Mouse (Mus musculus) forebrain, embryonic 16.5 days (tissue): ENCODE data around the gene Rgmb. TPM values are rescaled to one million over a fixed set of nuclear protein-coding genes. Genes with fewer than 3 reads are reported as not detected.

Experiments
- ATAC-seq: fragments of 200-750 bp; cut with Nextera tagmentation; 2 replicates; pipeline ENCODE4 v1.8.0; 2017; ENCODE audit warnings: mild to moderate bottlenecking, moderate library complexity
- H3K27ac ChIP-seq: fragments of 300-500 bp; sonication (generic); 2 replicates; pipeline ENCODE4 v1.5.1; 2014; ENCODE audit warnings: low read length, control low read depth
- H3K27me3 ChIP-seq: fragments of 300-500 bp; sonication (generic); replicated peaks from 2 replicates; pipeline ENCODE4 v1.6.1; 2014; ENCODE audit warnings: low read length; ENCODE audit not compliant: control insufficient read depth, insufficient read depth
- H3K36me3 ChIP-seq: fragments of 300-500 bp; sonication (generic); 2 replicates; pipeline ENCODE4 v1.6.1; 2014; ENCODE audit not compliant: control insufficient read depth, insufficient read depth
- H3K4me1 ChIP-seq: fragments of 300-500 bp; sonication (generic); replicated peaks from 2 replicates; pipeline ENCODE4 v1.6.1; 2014; ENCODE audit warnings: low read length; ENCODE audit not compliant: control insufficient read depth, insufficient read depth
- H3K4me2 ChIP-seq: fragments of 300-500 bp; sonication (generic); 2 replicates; pipeline ENCODE4 v1.6.1; 2014; ENCODE audit warnings: mild to moderate bottlenecking, low read length, control low read depth
- H3K4me3 ChIP-seq: fragments of 300-500 bp; sonication (generic); replicated peaks from 2 replicates; pipeline ENCODE4 v1.5.1; 2014; ENCODE audit warnings: mild to moderate bottlenecking, low read length, control low read depth
- H3K9ac ChIP-seq: fragments of 300-500 bp; sonication (generic); replicated peaks from 2 replicates; pipeline ENCODE4 v1.6.1; 2014; ENCODE audit warnings: low read depth, low read length, control low read depth
- H3K9me3 ChIP-seq: fragments of 300-500 bp; sonication (generic); 2 replicates; pipeline ENCODE4 v1.6.1; 2016; ENCODE audit warnings: low read length; ENCODE audit not compliant: control insufficient read depth
- WGBS: fragments of 180-500 bp; shearing (Covaris S2); extraction: QIAGEN DNeasy Blood & Tissue Kit; methylation state at CpG from one replicate; pipeline ENCODE4 v1.1.7; 2014; 5-methylcytosine and 5-hydroxymethylcytosine counted together
- polyA plus RNA-seq: library from polyadenylated mRNA; unstranded; fragments of >200 nt; fragmentation: Nextera tagmentation; extraction: Ambion mirVana; gene quantifications from 2 replicates; pipeline ENCODE4 v1.2.1, GENCODE M21; 2015

Gene Rgmb
- polyA plus RNA-seq = 43.0 and 48.7 TPM in 2 replicates

GRCm38 (mm10) chr17:15830766-15831644 is at the start of gene Rgmb:
Gene Rgmb (minus strand): TSS chr17:15831039.
- Histone ChIP-seq H3K4me2 (peak within 1 kb of the TSS; percentile 92), H3K9me3 (no peaks in the 10 kb centered on the region), H3K4me3 (peak within 1 kb of the TSS; percentile 74), H3K36me3 (no peaks in the 10 kb centered on the region), H3K4me1 (peaks cover 21% of the 10 kb centered on the region), H3K9ac (peak within 1 kb of the TSS; percentile 79), H3K27ac (peak within 1 kb of the TSS; percentile 86), H3K27me3 (no peaks in the 10 kb centered on the region)
- ATAC-seq = peak; percentile 27
- under 1% methylated on average over 52 of the region's 55 CpGs for WGBS

- 84% methylated on average over 6 of the region's 6 CpGs for whole genome bisulfite sequencing
- Histone ChIP-seq H3K9me3 (no peaks in the 10 kb centered on the region), H3K4me3 (no peak overlapping the region), H3K4me1 (no peaks in the 10 kb centered on the region), H3K4me2 (no peak overlapping the region), H3K36me3 (no peaks in the 10 kb centered on the region), H3K27ac (no peak overlapping the region), H3K9ac (no peak overlapping the region), H3K27me3 (no peaks in the 10 kb centered on the region)
- ATAC-seq = no peak
Observed at GRCm38 (mm10) chr17:15874765-15875164, 43.9 kb upstream of the Rgmb start.

GRCm38 (mm10) chr17:15872093-15872492 is 41.3 kb upstream of the Rgmb start:
- Histone ChIP-seq H3K36me3 (no peaks in the 10 kb centered on the region), H3K27ac (no peak overlapping the region), H3K9me3 (no peaks in the 10 kb centered on the region), H3K4me1 (no peaks in the 10 kb centered on the region), H3K4me2 (no peak overlapping the region), H3K9ac (no peak overlapping the region), H3K4me3 (no peak overlapping the region), H3K27me3 (no peaks in the 10 kb centered on the region)
- ATAC-seq = no peak

GRCm38 (mm10) chr17:15865249-15865648 is 34.4 kb upstream of the Rgmb start:
- 93% methylated on average over 1 of the region's 1 CpGs for WGBS
- Histone ChIP-seq H3K27ac (no peak overlapping the region), H3K9ac (no peak overlapping the region), H3K4me2 (no peak overlapping the region), H3K27me3 (no peaks in the 10 kb centered on the region), H3K4me3 (no peak overlapping the region), H3K36me3 (no peaks in the 10 kb centered on the region), H3K4me1 (no peaks in the 10 kb centered on the region), H3K9me3 (no peaks in the 10 kb centered on the region)
- no peak for ATAC-seq

GRCm38 (mm10) chr17:15862355-15862754 is 31.5 kb upstream of the Rgmb start:
- no peak overlapping the region for H3K9ac ChIP-seq
- no peak overlapping the region for H3K4me2 ChIP-seq
- WGBS = 64% methylated on average over 4 of the region's 4 CpGs
- no peak overlapping the region for H3K4me3 ChIP-seq
- ATAC-seq = peak; percentile 66; the same call in 1 of the 2 replicates
- no peak overlapping the region for H3K27ac ChIP-seq
- no peaks in the 10 kb centered on the region for H3K36me3 ChIP-seq
- H3K4me1 ChIP-seq = no peaks in the 10 kb centered on the region
- H3K27me3 ChIP-seq = no peaks in the 10 kb centered on the region
- no peaks in the 10 kb centered on the region for H3K9me3 ChIP-seq

GRCm38 (mm10) chr17:15853121-15853520 is 22.3 kb upstream of the Rgmb start:
- no peaks in the 10 kb centered on the region for H3K36me3 ChIP-seq
- H3K4me3 ChIP-seq = no peak overlapping the region
- no peaks in the 10 kb centered on the region for H3K27me3 ChIP-seq
- no peak overlapping the region for H3K9ac ChIP-seq
- H3K27ac ChIP-seq = no peak overlapping the region
- H3K4me1 ChIP-seq = no peaks in the 10 kb centered on the region
- H3K9me3 ChIP-seq = no peaks in the 10 kb centered on the region
- no peak overlapping the region for H3K4me2 ChIP-seq
- WGBS = 66% methylated on average over 2 of the region's 2 CpGs
- ATAC-seq = no peak

- no peak for ATAC-seq
- no peak overlapping the region for H3K4me2 ChIP-seq
- no peaks in the 10 kb centered on the region for H3K36me3 ChIP-seq
- no peaks in the 10 kb centered on the region for H3K4me1 ChIP-seq
- H3K4me3 ChIP-seq = no peak overlapping the region
- H3K27ac ChIP-seq = no peak overlapping the region
- no peak overlapping the region for H3K9ac ChIP-seq
- WGBS = 80% methylated on average over 3 of the region's 3 CpGs
- no peaks in the 10 kb centered on the region for H3K9me3 ChIP-seq
- H3K27me3 ChIP-seq = no peaks in the 10 kb centered on the region
Observed at GRCm38 (mm10) chr17:15850544-15850943, 19.7 kb upstream of the Rgmb start.

GRCm38 (mm10) chr17:15841425-15841824 is 10.6 kb upstream of the Rgmb start:
- H3K9me3 ChIP-seq = no peaks in the 10 kb centered on the region
- H3K27ac ChIP-seq = no peak overlapping the region
- no peaks in the 10 kb centered on the region for H3K4me1 ChIP-seq
- H3K4me2 ChIP-seq = no peak overlapping the region
- no peak overlapping the region for H3K9ac ChIP-seq
- no peaks in the 10 kb centered on the region for H3K27me3 ChIP-seq
- ATAC-seq = no peak
- no peak overlapping the region for H3K4me3 ChIP-seq
- WGBS = 92% methylated on average over 2 of the region's 2 CpGs
- H3K36me3 ChIP-seq = no peaks in the 10 kb centered on the region

GRCm38 (mm10) chr17:15832398-15832797 is 1.6 kb upstream of the Rgmb start:
- H3K9ac ChIP-seq = no peak overlapping the region
- peaks cover 16% of the 10 kb centered on the region for H3K4me1 ChIP-seq
- H3K36me3 ChIP-seq = no peaks in the 10 kb centered on the region
- no peak for ATAC-seq
- no peak overlapping the region for H3K4me3 ChIP-seq
- WGBS = 11% methylated on average over 5 of the region's 5 CpGs
- no peaks in the 10 kb centered on the region for H3K27me3 ChIP-seq
- H3K9me3 ChIP-seq = no peaks in the 10 kb centered on the region
- no peak overlapping the region for H3K27ac ChIP-seq
- no peak overlapping the region for H3K4me2 ChIP-seq
